Mouse (Mus musculus): ENCODE results near the gene Ugt1a7c. TPM values are rescaled to one million over a fixed set of nuclear protein-coding genes. Genes with fewer than 3 reads are reported as not detected.
"Not testable (repeated sequence)": the region's sequence is repeated elsewhere in the genome, so short reads cannot be mapped to it uniquely, and the experiment has no call there.

Gene Ugt1a7c
- total RNA-seq, 2 experiments from 2014 or later = 0.51 to 1.3 TPM

- DNase-seq = no peak
Measured at GRCm38 (mm10) chr1:88199996-88200395, 105.1 kb downstream of the Ugt1a7c start.

GRCm38 (mm10) chr1:88200456-88200855 is 105.6 kb downstream of the Ugt1a7c start, which contains the start of gene Ugt1a2:
Ugt1a2 (plus strand) TSS chr1:88200601.
- no peak for DNase-seq

GRCm38 (mm10) chr1:88205294-88205922 is 110.5 kb downstream of the Ugt1a7c start, which contains the start of gene Dnajb3:
Dnajb3 (minus strand) TSS chr1:88205782.
- peak; percentile 86 to 88 for DNase-seq

- DNase-seq = no peak
Measured at GRCm38 (mm10) chr1:88206843-88207479, 112.1 kb downstream of the Ugt1a7c start.

GRCm38 (mm10) chr1:88211812-88212211 is 117.0 kb downstream of the Ugt1a7c start, which contains the start of gene Ugt1a1:
Ugt1a1 (plus strand) TSS chr1:88211959.
- no peak for DNase-seq

GRCm38 (mm10) chr1:88212341-88213045 is 117.6 kb downstream of the Ugt1a7c start:
- no peak for DNase-seq

- DNase-seq = no peak
Measured at GRCm38 (mm10) chr1:88213061-88213460, 118.2 kb downstream of the Ugt1a7c start.

- DNase-seq = no peak
Measured at GRCm38 (mm10) chr1:88213766-88214461, 119.1 kb downstream of the Ugt1a7c start.

GRCm38 (mm10) chr1:88214462-88214952 is 119.6 kb downstream of the Ugt1a7c start:
- DNase-seq = no peak

GRCm38 (mm10) chr1:88215466-88216380 is 120.9 kb downstream of the Ugt1a7c start:
- no peak for DNase-seq

GRCm38 (mm10) chr1:88216551-88216950 is 121.7 kb downstream of the Ugt1a7c start:
- no peak for DNase-seq

- DNase-seq = no peak
Measured at GRCm38 (mm10) chr1:88217144-88217543, 122.3 kb downstream of the Ugt1a7c start.

- no peak for DNase-seq
Measured at GRCm38 (mm10) chr1:88217576-88217975, 122.7 kb downstream of the Ugt1a7c start.

- DNase-seq = no peak
Measured at GRCm38 (mm10) chr1:88218051-88218450, 123.2 kb downstream of the Ugt1a7c start.

- DNase-seq = no peak
Measured at GRCm38 (mm10) chr1:88218591-88218990, 123.7 kb downstream of the Ugt1a7c start.

- DNase-seq = no peak
Measured at GRCm38 (mm10) chr1:88219054-88219453, 124.2 kb downstream of the Ugt1a7c start.

- DNase-seq = no peak
Measured at GRCm38 (mm10) chr1:88220336-88220735, 125.5 kb downstream of the Ugt1a7c start.

GRCm38 (mm10) chr1:88222216-88222615 is 127.4 kb downstream of the Ugt1a7c start:
- no peak for DNase-seq

- not testable (repeated sequence) for DNase-seq
Measured at GRCm38 (mm10) chr1:88223011-88223515, 128.2 kb downstream of the Ugt1a7c start.

GRCm38 (mm10) chr1:88223591-88223990 is 128.7 kb downstream of the Ugt1a7c start:
- no peak for DNase-seq
